Mouse (Mus musculus): ENCODE results near the gene Gclc.
A peak's percentile ranks its signal among the peaks of the same experiment; 100 is the strongest.
"Not testable (repeated sequence)": the region's sequence is repeated elsewhere in the genome, so short reads cannot be mapped to it uniquely, and the experiment has no call there.

Gene Gclc

DNA sequence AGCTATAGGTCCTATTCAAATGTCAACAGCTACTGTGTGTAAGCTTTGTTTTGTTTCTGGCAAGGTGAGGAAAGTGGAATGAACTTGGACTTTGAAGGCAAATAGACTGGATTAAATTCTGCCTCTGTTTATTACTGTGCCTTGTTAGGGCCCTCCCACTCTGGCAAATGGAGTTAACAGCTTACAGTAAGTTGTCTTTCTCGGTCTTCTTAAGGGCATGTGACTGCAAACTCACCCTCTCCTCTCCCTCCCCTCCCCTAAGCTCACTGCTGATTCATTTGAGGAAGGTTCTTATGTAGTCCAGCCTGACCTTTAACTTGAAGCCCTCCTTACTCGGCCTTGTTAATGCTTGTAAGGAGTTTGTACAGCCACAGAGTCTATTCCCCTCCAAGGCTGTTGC is 8.0 kb upstream of the Gclc start:
- DNase-seq (ENCODE audit: low spot score): no peak

DNA sequence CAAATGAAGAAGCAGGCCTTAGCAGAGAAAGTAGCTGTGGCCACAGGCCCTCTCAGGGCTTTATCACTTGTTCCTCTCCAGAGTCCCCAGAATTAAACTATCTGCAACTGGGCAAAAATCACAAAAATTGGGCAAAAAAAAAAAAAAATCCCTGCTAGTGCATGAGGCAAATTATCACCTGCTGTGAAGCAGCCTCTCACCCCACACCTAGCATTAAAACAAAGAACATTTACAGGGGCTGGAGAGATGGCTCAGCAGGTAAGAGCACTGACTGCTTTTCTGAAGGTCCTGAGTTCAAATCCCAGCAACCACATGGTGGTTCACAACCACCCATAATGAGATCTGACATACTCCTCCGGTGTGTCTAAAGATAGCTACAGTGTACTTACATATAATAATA is 6.0 kb upstream of the Gclc start:
- not testable (repeated sequence) for DNase-seq (ENCODE audit: low spot score)

DNA sequence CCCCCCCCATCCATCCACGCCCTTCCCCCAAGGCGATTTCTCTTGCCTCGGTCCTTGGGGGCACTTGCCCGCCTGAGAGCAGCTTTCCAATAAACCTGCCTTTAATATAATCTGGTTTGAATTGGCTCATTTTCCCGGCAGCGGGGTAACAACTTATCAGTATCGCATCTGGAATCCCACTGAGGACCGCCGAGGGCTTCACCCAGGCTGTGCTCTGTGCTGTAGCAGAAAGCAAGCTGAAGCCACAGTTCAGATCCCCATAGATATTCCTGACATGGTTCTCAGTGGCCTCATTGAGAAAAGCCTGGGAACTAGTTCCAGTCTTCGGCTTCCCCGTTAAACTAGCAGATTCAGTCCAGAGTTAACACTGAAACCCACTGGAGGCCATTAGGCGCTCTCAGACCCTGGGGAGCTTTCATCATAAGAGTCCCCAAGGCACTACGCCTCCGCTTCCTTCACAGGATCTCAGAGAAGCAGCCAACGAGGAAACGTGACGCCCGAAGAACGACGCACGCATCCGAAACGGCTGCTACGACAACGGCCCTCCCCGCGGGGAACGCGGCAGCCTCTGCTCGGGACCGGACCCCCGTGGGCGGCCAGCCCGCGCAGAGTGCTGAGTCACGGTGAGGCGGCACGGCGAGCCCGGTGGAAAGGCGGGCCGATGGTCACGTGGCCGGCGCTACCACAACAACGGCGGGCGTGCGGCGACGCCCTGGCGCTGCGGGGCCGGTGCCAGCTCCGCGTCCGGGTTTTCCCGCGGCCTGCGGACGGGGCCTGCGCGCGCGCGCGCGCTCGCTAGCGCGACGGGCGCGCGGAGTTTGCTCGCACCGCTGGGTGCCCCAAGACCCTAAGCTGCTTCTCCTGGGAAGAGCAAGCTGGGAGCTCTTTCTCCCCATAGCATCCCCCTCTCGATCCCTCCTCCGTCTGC is 3.9 kb upstream of the Gclc start:
- peak; percentile 94 for DNase-seq (ENCODE audit: low spot score)

DNA sequence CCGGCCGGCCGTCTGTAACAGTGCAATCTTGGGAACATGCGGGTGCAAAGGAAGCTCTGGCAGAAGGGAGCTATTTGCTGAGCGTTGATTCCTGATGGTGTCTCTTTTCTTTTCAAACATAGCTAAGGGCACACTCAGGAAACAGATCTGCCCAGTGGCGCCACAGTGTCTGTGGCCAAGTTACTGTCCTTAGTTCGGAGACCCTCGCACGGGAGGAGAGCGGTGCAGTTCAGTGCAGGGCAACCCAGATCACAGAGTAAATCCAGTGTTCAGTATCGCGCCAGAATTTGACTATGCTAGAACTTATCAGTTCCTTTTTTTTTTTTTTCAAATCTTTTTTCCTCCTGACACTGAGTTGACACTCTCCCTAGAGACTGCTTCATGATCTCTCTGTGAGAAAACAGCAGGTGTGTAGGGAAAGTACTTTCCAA is 3.2 kb upstream of the Gclc start:
- DNase-seq (ENCODE audit: low spot score): no peak

DNA sequence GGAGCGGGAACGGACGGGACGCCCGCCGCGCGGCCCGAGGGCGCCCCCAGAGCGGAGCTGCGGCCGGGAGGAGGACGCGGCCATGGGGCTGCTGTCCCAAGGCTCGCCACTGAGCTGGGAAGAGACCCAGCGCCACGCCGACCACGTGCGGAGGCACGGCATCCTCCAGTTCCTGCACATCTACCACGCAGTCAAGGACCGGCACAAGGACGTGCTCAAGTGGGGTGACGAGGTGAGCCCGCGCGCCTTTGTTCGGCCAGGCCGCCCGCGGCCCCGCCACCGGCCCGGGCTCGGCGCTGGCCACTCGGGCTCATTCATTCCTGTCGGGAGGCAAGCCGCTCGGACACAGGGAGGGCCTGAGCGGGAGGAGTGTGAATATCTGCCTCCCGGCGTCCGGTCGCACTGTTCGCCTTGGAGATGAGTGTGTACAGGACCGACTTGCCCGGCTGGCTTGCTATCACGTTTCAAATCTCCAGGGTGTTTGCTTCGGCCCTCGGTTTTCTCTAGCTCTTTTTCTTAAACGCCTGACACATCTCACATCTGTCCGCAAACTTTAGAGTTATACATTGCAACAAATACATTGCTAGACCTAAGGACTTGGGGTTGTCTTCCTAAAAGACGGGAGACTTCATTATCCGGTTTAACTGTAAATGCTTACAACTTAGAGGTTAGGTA is 530 bp downstream of the Gclc start:
- peak; percentile 61 for DNase-seq (ENCODE audit: low spot score)

DNA sequence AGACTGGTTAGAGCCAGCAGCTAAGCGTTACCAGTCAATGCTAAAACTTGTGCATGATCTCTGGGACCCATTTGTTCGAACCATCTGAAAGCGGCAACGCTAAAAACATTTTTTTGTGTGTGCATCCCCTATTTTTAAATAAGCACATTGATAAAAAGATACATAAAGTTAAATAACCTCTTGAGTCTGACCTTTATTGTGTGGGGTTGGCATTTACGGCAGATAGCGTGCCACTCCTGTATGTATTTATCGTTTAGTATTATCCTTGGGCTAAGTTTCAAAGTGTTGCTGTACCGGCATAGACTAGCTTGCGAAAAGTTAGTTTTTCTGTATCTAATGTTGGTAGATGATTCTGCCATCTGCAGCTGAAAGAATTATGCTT is 1.1 kb downstream of the Gclc start:
- DNase-seq (ENCODE audit: low spot score): no peak

DNA sequence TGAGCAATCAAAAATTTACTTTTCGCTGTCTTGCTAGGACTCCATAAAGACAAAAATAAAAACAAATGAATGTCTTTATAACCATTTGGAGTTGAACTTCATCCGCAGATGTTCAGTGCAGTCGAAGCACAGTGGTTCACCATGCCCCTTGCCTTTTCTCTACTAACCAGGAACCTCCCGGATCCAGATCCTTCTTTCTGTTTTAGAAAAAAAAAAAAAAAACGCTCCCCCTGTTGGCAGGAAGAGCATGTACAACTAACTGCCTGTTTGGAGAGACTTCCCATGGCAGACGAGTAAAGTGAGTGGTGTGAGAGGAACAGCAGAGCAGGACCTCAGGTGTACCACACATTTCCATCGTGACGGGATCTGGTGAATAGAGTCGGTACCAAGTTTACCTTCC is 1.7 kb downstream of the Gclc start:
- DNase-seq (ENCODE audit: low spot score): no peak

DNA sequence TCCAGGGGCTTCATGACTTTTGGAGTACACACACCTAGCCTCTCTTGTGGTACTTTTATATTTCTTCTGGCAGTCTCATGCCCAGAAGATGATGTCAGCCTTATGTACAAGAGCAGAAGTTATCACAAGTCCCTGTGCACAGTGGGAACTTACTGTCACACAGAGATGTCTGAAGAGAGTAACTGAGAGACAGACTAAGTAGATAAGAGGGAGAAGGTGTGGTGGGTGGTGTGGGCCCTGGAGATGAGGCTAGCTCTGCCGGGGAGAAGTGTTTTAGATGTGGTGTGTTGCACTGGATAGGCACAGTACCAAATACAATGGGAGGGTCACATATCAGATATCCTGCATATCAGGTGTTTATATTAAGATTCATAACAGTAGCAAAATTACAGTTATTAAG is 3.0 kb downstream of the Gclc start:
- no peak for DNase-seq (ENCODE audit: low spot score)

DNA sequence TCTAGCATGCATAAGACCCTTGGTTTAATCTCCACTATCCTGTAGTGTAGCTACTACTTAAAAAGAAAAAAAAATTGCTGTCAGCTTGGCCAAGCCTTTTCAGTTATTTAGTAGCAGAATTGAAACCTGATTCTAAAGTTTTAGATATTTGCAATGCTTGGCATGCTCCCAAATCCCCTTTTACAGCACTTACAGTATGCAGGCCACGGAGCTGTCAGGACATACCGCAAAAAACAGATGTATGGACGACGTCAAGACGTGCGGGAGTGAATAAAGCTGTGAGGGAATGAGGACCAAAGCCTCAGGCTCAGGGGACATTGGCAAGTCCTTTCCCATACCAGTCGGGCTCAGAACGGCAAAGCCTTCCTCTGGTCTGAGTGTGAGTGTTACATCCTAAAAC is 4.1 kb downstream of the Gclc start:
- DNase-seq (ENCODE audit: low spot score): no peak

DNA sequence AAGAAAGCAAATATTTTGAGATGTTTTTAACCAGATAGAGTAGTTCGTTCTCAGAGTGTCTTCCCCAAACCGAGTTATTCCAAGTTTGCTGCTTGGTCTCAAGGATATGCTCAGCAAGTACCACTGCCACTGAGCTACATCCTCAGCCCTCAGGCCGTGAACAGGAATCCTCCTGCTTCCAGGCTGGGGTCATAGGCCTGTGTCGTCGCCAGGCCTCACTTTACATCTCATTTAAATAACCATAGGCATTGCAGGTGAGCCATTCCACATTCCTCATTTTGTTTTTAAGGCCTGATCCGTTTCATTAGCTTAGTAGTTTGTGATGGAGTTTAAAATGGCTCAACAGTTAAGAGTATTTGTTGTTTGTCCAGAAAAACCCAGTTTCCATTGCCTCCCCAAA is 4.8 kb downstream of the Gclc start:
- no peak for DNase-seq (ENCODE audit: low spot score)

DNA sequence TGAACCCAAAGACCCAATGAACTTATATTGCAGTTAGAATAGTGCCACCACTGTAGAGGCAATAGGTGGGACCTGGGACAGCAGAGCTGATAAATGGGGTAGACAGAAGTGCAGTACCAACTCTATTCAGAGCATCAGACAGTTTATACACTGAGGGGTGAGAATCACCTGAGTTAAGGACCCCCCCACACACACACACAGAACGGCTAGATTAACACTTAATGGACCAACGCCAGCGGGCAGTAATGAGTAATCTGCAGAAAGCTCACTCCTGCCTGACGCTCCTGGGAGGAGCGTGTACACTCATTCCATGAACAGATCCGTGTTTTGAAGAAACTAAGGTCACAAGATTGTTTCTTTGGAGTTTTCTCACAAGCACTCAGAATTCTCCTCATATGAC is 5.4 kb downstream of the Gclc start:
- DNase-seq (ENCODE audit: low spot score): no peak

DNA sequence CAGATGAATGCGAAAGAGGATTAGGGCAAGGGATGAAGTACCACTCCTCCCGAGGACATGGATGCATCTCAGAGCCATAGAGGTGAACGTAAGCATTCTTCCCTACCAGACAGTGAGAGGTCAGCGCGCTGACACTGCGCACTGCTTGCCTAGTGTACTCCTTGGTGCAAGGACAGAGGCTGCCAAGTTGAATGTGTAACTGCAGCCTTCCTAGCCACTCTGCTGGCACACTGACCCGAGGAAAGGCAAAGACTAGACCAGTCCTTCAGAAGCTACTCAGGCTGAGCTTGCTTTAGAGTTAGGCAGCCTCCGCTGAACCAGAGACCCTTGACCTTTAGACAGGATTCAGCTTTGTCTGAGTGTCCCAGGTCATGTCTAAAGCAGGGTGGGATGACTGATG is 11.9 kb downstream of the Gclc start:
- no peak for DNase-seq (ENCODE audit: low spot score)

DNA sequence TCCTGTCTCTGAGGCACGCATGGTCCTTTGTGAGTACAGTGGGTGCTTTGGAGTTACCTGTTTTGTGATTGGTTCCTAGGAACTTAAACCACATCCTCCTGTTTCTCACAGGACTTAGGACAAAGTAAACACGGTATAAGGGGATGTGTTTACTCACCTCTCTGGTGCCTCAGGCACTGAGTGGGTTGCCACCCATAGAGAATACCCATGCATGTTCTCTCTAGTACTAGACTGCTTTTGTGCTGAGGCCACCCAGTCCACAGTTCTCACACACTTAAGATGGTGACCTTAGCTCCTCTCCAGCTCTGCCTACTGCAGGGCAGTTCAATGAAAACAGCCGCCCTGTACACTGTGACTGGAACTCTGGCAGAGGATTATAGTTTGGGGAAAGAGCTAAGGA is 12.4 kb downstream of the Gclc start:
- no peak for DNase-seq (ENCODE audit: low spot score)

DNA sequence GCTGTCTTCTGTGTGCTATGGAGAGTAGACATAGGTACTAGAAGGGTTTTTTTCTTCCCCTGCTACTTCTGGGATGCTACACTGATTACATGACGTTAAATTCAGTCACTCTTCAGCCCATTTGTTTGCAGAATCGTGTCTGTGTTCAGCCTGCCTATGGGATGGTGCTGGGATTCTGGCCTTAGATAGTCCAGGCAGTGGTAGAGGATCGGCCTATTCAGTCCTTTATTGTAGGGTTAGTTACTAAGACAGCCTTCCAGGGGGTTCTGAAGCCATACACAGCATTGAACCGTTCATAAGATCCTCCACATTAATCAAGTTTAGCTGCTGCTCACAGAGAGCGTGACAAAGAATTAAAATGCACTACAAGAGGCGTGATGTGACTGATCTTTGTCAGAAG is 16.6 kb downstream of the Gclc start:
- no peak for DNase-seq (ENCODE audit: low spot score)

DNA sequence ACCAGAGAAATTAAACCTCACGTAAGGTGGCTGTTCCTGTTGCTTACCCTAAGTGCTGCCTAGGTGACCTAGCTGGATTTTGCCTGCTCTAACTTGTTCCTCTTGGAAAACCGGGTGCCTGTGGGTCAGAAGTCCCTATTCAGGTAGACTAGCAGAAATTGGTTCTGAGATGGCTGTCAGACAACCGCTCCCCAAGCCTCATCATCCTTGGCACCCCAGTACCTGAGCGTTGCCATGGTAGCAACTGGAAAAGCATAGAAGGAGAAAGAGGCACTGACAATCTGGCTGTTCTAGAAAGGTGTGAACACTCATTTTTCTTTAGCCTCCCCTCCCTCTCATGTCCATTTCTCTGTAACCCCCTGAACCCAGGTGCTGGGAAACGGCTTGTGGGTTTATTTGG is 17.0 kb downstream of the Gclc start:
- no peak for DNase-seq (ENCODE audit: low spot score)

DNA sequence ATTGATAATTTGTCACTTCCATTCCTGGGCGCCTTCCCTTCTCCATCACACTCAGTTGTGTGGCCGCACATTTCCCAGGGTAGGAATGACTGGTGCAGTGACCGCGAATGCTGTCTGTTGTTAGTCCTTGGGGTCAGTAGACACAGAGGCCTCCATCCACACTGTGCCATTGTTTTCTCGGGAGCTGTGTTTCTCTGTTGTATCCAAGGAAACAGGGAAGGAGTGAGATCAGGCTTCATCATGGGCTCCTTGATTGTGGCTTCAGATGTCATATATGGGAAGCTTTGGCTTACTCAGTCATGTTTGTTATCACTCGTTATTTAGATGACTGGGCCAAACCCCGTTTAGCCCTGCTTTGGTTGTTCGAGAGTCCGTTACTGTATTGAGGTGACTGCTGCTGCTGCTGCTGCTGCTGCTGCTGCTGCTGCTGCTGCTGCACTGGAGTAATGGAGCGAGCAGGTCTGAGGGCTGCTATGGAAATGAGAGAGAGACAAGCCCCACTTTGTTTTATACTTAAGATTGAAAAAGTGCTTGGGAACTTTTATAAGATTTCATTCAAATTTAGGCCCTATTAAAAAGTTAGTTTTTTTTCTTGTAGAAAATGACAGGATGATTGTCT is 17.5 kb downstream of the Gclc start:
- DNase-seq (ENCODE audit: low spot score): no peak

DNA sequence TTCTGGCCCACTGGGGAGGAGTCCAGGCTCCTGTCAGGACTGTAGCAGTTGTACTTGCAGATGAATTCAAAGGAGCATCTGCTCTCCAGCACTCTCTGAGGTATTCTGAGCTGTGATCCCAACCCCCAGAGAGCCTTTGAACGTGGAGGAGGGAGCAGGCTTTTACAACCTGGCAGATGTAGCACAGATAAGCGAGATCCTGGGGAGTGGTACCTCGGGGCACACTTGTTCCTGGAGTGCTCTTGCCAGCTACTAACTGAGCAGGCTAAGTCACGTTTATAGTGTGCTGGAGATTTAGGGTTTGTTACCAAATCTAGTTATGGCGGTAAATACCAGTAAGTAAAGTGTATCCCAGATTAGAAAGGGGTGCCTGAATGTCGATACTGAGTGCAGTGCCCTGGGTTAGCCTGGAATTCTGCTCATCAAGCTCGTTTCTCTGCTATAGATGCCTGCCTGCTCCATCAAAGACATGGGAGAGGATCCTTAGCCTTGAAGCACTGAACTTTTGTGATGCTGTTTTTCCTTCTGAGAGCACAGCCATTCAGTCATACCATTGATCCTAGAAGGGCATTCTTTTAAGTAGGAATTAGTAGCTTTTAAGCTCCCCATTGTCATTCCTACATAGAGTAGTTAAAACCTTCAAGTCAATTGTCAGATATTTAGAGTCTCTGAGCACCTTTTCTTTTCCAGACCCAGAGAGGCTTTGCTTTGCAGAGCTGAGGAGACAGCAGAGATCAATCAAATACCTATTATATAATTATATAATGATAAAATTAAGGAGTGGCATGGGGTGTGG is 22.6 kb downstream of the Gclc start:
- no peak for DNase-seq (ENCODE audit: low spot score)

DNA sequence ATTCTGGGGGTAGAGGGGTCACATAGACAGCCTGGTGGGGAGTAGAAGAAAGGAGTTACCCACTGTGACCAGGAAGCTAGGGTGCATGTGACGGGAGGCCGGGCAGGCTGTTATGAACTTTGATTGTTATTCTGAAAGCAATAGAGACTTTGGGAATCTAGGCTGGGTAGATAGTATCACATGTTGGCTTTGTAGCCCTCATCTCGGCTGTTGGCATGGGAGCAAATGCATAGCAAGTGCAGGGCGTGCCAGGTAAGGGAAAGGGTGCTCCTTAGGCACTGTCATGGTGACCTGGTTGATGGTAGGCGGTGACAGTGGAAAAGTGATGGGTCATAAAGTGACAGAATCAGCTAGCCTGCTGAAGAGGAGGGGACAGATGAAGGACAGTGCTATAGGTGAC is 23.3 kb downstream of the Gclc start:
- DNase-seq (ENCODE audit: low spot score): no peak

DNA sequence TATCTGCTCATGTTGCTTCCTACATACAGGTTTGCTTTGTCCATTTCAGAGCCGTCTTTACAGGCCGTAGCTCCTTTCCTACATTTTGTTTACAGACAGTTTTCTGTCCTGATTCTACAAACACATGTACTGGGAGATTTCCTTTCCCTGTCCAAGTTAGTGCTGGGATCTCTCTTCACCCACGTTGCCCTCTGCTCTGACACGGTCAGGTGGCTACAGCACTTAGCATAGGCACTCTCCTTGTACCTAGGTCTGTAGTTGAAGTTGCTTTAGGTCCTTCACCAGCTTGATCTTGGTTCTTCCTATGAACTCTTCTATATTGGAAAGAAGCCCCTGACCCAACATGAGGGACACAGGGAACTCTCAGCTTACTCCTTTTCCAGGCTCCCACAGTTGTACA is 25.4 kb downstream of the Gclc start:
- no peak for DNase-seq (ENCODE audit: low spot score)

DNA sequence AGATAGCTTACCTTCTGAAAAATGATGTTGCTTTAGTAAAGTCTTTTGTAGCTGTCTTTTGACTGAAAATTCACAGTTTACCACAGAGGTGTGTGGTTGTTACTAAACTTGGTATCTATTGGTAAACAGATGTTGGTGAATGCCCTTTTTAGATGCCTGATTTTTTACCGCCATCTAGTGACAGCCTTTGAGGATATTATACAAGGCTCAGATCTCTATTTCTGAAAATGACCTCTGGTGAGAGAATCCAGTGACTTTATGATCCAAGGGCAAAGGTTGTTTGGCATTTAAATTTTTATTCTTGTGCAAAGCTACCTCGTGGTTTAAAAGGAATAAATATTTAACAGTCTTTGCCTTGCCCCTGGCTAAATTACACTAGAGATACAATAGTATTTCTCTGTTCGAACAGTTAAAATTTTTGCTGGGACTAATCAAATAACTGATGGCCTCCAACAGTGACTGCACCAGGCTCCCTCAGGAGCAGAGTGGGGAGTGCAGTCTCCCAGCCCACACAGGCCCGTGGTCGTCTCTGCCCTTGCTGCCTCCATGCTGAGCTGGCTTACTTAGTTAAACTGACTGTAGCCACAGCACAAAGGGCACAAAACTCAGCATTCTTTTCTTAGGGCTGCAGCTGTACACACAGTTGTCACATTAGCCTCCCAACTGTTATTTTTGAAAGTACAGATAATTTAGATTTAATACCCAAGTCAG is 27.3 kb downstream of the Gclc start:
- DNase-seq (ENCODE audit: low spot score): no peak

DNA sequence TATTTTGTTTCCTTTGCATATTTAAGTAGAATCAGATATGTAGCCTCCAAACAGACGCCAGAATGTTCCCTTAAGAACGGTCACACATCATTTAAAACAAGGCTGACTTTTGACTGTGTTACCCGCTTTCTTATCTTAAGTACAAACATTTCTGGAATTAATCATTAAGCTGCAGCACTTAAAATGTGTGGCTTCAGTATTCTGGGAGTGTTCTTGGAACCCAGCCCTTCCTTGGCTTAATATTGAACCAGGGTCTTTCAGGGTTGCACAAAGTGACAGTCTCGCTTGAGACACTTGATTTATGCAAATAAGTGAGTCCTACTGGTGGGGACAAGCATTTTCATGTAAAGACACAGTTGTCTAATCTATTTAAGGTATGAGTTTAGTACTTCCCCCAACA is 27.9 kb downstream of the Gclc start:
- DNase-seq (ENCODE audit: low spot score): no peak

DNA sequence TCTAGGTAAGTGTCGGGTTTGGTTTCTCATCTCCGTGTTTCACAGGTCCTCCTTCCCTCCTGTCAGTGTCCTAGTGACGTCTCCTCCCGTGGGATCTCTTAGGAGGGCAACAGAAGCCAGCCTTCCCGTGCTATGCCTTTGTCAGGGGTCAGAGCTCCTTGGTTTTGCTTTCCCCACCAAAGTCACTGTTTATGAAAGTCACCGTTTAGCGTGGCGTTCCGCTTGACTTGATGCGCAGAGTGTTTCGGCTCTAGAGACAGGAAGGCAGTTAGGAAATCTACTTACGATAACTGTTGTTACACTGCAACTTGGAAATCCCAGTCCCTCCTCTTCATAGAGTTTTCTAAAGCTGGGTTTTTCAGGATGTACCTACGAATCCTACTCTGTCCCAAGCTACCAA is 28.7 kb downstream of the Gclc start:
- DNase-seq (ENCODE audit: low spot score): no peak

All from urinary bladder, postnatal 25 days (tissue).